Mouse (Mus musculus) myocyte (in vitro differentiated cells): ENCODE measurements around the gene Cacna1d.

ENCODE experiments used
- MAX ChIP-seq: IDR thresholded peaks from one replicate; pipeline ENCODE4 v1.6.1; 2011; ENCODE audit warnings: low read depth, mild to moderate bottlenecking, control low read depth
- POLR2A ChIP-seq: IDR thresholded peaks from one replicate; pipeline ENCODE4 v1.6.1; 2011; ENCODE audit warnings: low read depth, mild to moderate bottlenecking, control low read depth, moderate library complexity; ENCODE audit not compliant: insufficient read length
- TCF12 ChIP-seq: IDR thresholded peaks from one replicate; pipeline ENCODE4 v1.6.1; 2011; ENCODE audit warnings: mild to moderate bottlenecking, control low read depth; ENCODE audit not compliant: poor library complexity, insufficient read depth, severe bottlenecking
- USF1 ChIP-seq: IDR thresholded peaks from one replicate; pipeline ENCODE4 v1.6.1; 2011; ENCODE audit warnings: low read depth, mild to moderate bottlenecking, control low read depth, moderate library complexity

GRCm38 (mm10) chr14:30330416-30331181 lies 160.7 kb downstream of the Cacna1d start:
- no peak for TF ChIP-seq POLR2A
- TF ChIP-seq TCF12, result no peak
- TF ChIP-seq MAX, result no peak
- no peak for TF ChIP-seq USF1
